Mouse (Mus musculus): ENCODE measurements around the gene Ttc30a1.
"Not testable (repeated sequence)": the region's sequence is repeated elsewhere in the genome, so short reads cannot be mapped to it uniquely, and the experiment has no call there.

Ttc30a1 gene

DNA sequence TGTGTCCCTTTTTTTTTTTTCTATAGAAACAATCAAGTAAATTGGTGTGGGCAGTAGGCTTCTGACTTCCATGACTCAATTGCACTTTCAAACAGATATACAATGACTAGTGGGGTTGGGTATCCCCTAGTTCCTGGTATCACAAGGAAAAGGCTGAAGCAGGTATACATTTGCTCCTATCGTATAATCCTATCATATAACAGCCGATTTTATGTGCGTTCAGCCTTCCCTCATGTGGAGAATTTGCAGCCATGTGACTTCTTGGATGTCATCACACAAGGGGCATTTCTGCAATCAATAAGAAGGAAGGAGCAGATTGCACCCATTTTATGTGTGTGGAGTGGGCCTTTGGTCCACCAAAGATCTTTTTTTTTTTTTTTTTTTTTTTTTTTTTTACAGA is 1.3 kb upstream of the Ttc30a1 start:
- no peak for DNase-seq (ENCODE audit: low read depth in 2 of 2, low spot score in 2 of 2)

- DNase-seq (ENCODE audit: low read depth in 2 of 2, low spot score in 2 of 2): no peak
Measured at GRCm38 (mm10) chr2:75982626-75983025, 859 bp upstream of the Ttc30a1 start.

DNA sequence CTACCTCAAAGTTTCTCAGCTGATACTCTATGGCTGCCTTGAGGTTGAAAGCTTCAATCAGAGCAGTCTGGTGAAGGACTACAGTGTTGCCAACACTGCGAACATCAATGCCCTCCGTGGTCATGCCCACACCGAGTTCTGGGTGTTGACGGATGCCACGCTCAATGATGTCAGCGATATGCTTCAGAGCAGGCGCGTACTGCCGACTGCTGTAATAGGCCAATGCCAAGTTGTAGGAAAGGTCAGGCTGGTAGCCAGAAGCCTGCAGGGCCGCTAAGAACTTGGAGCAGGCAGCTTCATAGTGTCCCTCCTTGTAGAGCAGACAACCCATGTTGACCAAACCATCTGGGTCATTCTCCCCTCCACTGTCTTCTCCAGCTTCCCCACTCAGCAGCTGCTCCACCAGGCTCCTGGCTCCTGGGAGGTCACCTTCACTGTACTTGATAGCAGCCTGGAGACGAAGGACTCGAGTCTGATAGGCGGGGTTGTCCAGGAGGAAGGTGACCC is 781 bp downstream of the Ttc30a1 start:
- not testable (repeated sequence) for DNase-seq (ENCODE audit: low read depth in 2 of 2, low spot score in 2 of 2)

DNA sequence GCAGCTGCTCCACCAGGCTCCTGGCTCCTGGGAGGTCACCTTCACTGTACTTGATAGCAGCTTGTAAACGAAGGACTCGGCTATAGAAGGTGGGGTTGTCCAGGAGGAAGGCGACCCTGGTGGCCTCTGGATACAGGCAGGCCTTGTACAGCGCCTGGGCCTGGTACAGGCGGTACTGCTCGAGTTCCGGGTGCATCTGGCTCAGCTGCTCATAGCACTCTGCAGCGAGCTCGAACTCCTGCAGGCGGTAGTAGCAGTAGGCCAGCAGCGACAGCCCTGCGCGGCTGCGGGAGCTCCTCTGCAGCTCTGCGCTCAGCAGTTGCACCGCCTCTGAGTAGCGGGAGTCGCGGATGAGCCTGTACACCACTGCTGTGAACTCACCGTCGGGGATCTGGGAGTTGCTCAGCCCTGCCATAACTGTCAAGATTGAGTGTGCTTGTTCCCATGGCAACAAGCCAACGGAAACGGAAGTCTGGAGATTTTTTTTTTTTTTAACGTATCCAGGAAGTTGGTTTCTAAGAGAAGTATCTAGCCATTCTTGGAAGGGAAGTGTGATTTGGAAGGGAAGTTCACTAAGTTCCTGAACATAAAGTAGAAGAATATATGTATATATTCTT is 3.9 kb downstream of the Ttc30a1 start, which contains the start of gene Ttc30a2:
Gene Ttc30a2 (minus strand): TSS at position 419 of the 617 bp plus-strand sequence.
- DNase-seq (ENCODE audit: low read depth in 2 of 2, low spot score in 2 of 2): peak in 1 of 2 experiments; percentile 14

- DNase-seq (ENCODE audit: low read depth in 2 of 2, low spot score in 2 of 2): not testable (repeated sequence)
Measured at GRCm38 (mm10) chr2:75976070-75976469, 5.7 kb downstream of the Ttc30a1 start.

- no peak for DNase-seq (ENCODE audit: low read depth in 2 of 2, low spot score in 2 of 2)
Measured at GRCm38 (mm10) chr2:75974131-75974530, 7.6 kb downstream of the Ttc30a1 start.

GRCm38 (mm10) chr2:75964972-75965371 is 16.8 kb downstream of the Ttc30a1 start:
- DNase-seq (ENCODE audit: low read depth in 2 of 2, low spot score in 2 of 2): peak; percentile 53 to 65

- no peak for DNase-seq (ENCODE audit: low read depth in 2 of 2, low spot score in 2 of 2)
Measured at GRCm38 (mm10) chr2:75964512-75964911, 17.3 kb downstream of the Ttc30a1 start.

GRCm38 (mm10) chr2:75964051-75964450 is 17.7 kb downstream of the Ttc30a1 start:
- no peak for DNase-seq (ENCODE audit: low read depth in 2 of 2, low spot score in 2 of 2)

DNA sequence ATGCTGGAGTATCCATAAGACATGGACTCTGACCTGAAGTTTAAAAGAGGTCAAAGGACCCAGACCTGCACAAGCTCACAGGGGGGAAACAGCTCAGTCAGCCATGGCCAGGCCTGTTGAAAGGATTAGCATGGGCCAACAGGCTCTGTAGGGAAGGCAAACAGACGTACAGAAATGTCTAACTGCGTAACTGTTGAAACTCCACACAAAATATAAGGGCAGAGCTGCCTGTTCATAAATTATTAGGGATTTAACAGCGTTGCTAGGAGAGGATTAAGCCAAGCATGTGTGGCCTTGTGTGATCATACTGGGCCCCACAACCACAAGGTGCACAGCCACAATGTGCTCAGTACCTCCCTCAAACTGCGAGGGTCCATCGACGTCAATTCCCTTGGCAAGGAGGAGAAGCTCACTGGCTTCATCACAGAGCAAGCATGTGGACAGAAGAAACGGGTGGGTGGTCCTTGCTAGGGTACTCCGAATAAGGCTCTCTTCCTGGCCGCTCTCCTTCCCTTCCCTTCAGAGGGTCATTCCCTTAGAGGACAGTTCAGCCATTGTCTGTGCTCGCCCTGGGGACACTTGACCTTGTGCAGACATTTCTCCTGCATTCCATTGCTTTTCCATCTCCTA is 18.4 kb downstream of the Ttc30a1 start:
- DNase-seq (ENCODE audit: low read depth in 2 of 2, low spot score in 2 of 2): no peak

GRCm38 (mm10) chr2:75960366-75961330 is 21.1 kb downstream of the Ttc30a1 start:
- no peak for DNase-seq (ENCODE audit: low read depth in 2 of 2, low spot score in 2 of 2)

- no peak for DNase-seq (ENCODE audit: low read depth in 2 of 2, low spot score in 2 of 2)
Measured at GRCm38 (mm10) chr2:75959850-75960365, 21.9 kb downstream of the Ttc30a1 start.

GRCm38 (mm10) chr2:75959183-75959849 is 22.5 kb downstream of the Ttc30a1 start:
- DNase-seq (ENCODE audit: low read depth in 2 of 2, low spot score in 2 of 2): no peak

DNA sequence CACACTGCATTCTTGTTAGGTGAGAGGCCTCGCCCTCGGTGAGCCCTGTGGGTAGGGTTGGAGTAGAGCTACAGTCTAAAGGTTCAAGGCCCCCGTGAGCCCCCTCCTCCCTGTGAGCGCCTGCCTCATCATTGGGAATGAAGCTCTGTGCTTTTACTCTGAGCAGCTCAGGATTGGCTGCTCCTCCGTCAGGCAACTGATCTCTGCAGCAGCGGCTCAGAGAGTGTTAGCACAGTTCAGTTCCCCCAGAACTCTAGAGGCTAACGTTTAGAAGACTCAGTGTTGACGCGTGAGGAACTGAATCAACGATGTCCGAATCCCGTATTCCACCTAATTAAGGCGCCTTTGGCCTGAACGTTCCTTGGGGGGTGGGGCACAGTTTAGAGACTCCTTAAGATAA is 26.1 kb downstream of the Ttc30a1 start:
- DNase-seq (ENCODE audit: low read depth in 2 of 2, low spot score in 2 of 2): no peak

DNA sequence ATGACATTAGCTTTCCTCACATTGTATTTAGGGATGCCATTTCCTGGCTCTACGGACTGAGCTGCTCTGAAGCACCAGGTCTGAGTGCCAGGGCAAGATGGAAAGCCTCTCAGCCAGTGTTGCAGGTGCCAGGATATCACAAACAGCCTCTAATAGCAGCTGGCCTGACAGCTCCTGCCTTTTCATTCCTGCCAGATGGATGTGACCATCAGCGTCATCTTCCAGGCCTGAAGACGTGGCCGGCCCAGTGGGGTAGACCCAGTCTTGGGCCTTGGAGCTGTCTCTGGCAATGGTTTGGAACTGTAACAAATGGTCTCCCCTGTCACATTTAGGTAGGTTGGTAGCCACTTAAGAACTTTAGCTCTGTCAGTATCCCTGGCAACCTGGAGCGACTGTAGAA is 28.4 kb downstream of the Ttc30a1 start:
- no peak for DNase-seq (ENCODE audit: low read depth in 2 of 2, low spot score in 2 of 2)

DNA sequence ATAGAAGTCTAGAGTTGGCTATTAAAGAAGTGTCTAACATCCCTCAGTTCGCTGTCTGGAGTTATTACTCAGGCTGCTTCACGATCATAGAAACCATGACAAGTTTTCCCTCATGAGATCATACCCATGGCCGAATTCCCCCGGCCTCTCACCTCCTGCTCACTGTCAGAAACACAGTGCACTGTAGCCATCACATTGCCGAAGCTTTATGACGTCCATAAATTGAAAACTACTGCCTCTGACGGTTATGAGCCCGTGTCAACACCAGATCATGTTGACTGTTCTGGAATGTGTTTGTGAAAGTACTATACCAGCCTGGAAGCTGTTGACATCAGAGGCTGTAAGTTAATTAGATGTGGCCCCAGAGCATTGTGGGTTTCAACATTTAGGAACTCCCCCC is 31.1 kb downstream of the Ttc30a1 start:
- no peak for DNase-seq (ENCODE audit: low read depth in 2 of 2, low spot score in 2 of 2)

- peak; percentile 69 to 76 for DNase-seq (ENCODE audit: low read depth in 2 of 2, low spot score in 2 of 2)
Measured at GRCm38 (mm10) chr2:75938117-75939063, 43.4 kb downstream of the Ttc30a1 start, which contains the start of gene Ttc30b. TSS of gene Ttc30b (minus strand) at chr2:75938585.

DNA sequence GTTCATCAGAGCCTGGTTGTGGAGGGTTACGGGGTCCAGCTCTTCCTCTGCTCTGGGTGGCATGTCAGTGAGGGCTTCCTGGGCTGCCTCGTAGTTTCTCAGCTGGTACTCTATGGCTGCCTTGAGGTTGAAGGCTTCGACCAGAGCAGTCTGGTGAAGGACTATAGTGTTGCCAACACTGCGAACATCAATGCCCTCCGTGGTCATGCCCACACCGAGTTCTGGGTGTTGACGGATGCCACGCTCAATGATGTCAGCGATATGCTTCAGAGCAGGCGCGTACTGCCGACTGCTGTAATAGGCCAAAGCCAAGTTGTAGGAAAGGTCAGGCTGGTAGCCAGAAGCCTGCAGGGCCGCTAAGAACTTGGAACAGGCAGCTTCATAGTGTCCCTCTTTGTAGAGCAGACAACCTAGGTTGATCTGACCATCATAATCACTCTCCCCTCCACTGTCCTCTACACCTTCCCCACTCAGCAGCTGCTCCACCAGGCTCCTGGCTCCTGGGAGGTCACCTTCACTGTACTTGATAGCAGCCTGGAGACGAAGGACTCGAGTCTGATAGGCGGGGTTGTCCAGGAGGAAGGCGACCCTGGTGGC is 44.1 kb downstream of the Ttc30a1 start:
- not testable (repeated sequence) for DNase-seq (ENCODE audit: low read depth in 2 of 2, low spot score in 2 of 2)

DNA sequence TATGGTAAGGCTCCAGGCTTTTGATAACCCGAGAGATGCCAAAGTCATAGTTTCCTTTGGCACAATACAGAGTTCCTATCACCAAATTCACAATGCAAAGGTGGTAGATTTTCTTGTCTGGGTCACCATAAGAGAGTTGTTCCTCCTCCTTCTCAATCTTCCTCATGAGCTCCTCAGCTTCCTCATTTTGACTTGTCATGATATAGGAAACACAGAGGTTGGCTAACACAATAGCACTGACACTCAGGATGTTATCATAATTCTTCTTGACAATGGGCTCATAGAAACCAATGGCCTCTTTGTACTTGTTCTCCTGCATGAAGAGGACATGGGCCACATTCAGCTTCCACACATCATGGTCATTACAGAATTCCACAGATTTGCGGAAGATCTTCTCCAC is 45.1 kb downstream of the Ttc30a1 start:
- not testable (repeated sequence) for DNase-seq (ENCODE audit: low read depth in 2 of 2, low spot score in 2 of 2)

Measured in CD8-positive naive resting alpha-beta T cell, adult 2 months (primary cell).